Mouse (Mus musculus) cerebellum, postnatal 25 days (tissue): Measurements from ENCODE around the gene Abtb2.
A peak's percentile ranks its signal among the peaks of the same experiment; 100 is the strongest.

Experiments used
- DNase-seq, 2 experiments: peaks; one replicate each; pipeline ENCODE4 v3.0.0; 2021; ENCODE audit warnings: mixed read lengths in 2 of 2

Gene Abtb2

DNA sequence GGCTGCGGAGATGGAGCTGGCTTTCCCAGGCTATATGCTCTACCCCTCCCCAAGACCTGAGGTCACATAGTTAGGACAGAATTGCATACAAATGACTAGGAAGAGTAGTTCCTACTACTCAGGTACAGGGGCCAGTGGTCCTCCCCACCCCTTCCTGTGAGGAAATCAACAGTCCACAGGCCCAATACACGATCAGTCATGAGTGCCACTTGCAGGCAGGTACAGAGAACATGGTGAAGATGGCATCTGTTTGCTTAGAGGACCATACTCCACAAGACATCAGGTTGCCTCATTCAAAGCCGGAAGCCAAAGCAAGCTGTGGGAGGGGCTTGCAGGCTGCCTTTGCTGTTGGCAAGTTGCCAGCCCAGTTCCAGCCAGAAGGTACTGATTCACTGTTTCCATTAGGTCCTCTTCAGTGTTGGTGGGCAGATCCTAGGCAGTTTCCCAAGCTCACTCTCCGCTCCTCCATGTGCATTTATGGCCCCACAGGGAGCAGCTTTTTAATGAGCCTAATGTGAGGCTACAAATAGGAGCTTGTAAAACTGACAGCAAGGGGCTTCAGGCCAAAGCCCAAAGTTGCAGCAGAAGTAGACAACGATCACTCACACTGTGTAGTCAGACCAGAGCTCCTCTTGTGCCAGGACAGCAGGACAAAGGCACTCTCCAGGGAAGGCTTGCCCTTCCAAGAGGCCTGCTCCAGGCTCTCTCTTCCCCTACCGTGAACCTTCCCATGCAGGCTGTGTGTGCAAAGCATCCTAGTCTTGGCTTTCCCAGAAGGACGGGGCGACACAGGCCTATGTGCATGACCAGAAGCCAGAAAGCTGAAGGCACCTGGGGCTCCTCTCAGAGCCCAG, 102.1 kb downstream of the Abtb2 start:
- peak in 1 of 2 experiments; percentile 47 for DNase-seq

DNA sequence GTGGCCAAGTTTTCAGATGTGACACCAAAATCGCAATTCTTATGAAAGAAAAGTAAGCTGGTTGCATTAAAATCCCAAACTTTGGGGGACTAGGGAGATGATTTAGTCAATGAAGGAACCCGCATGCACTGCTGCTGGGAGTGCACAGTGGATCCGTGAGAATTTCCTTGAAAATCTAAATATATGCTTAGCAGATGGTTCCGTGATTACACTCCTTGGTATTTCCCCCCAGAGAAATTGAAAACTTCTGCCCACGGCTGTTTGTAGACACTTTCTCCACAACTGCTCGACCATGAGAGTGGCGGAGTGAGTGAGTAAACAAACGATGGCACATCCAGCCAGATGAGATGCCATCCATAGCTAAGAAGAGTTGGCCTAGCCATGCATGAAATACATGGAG, 102.8 kb downstream of the Abtb2 start:
- no peak for DNase-seq

DNA sequence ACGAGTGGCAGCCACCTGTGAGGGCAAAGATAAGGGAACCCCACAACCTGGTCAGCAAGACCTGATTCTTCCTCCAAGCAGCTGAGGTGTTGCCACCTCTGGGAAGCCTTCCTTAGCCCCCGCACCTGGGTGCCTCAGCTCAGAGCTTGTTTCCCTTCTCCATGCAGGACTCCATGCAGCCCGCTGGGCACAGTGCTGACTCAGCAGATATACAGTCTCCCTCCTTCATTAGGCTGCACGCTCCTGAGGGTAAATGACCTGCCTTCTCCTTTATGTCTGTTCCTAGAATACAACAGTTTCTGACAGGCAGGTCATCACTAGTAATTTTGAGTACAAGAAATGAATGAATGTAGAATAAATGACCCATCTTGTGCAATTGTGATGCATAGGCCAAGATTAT, 103.5 kb downstream of the Abtb2 start:
- DNase-seq: no peak

DNA sequence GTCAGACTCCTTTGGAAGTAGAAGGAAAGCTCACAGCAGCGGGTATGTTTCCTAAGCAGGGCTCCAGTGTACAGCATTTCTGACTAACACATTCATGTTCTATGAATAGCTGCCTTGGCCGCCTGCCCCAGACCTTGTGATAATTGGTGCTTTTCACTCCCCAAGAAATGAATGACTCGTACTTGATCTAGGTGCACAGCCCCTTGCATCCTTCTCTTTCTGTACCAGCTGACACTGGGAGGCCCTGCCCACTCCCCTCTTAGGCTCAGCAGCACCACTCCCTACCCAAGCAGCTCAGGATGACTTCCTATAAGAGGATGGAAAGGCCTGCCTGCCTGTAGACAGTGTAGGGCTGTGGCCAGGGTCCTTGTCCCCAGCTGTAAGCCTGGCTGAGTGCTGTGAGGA, 104.2 kb downstream of the Abtb2 start:
- peak; percentile 73 to 86 for DNase-seq

DNA sequence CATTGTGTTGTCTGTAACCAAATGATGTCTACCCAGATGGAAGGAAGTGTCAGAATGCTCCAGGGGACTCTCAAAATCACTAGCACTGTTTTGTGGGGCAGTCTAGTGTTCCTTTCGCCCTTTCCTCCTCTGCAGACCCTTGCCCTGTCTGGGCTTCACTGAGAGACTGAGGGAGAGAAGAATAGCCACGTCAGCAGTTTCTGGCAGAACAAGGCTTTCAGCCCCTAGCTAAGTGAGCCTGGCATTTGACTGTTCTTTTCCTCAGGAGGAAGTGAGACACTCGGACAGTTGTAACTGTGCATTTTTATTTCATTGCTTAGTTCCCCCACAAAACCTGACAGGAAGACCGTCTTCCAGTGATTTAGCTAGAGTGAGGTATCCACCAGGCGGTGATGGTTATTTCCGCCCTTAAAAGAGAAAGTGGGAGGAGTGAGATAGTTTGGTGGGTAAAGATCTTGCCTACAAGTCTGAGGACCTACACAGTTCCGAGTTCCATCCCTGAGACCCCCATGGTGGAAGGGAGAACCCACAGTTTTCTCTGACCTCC, 106.5 kb downstream of the Abtb2 start:
- DNase-seq: no peak

DNA sequence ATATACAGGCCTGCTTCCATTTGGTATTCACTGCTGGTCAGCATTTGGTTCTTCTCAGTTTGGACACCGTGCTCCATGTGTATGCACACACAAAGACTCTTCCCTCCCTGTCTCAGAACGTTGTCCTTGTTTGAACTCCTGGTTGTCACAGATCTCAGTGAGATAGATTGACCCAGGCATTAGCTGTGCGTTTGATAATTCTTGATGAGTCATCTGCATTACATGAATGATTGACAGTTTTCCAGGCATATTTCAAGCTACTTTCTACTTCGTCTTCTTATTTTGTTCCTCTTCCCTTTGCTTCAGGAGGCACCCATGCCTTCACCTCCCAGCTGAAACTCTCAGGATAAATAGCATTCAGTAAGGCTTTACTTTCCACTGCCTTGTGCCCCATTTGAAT, 107.5 kb downstream of the Abtb2 start:
- no peak for DNase-seq

DNA sequence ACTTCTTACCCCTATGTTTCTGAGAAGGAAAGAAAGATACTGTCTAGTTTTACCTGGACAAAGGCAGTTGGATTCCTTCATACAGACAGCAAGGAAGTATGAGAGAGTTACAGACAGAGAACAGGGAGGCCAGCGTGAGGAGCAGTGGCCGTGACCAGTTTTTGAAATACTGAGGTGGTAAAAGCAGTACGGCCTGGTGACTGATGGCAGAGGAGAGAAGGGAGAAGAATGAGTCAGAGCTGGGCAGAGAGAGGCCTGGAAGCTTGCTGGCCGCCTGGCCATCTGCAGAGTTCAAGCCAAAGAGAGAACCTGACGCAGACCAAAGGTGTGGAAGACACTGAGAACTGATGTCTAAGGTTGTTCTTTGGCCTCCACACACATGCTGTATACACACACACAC, 109.3 kb downstream of the Abtb2 start:
- DNase-seq: peak; percentile 43 to 62

DNA sequence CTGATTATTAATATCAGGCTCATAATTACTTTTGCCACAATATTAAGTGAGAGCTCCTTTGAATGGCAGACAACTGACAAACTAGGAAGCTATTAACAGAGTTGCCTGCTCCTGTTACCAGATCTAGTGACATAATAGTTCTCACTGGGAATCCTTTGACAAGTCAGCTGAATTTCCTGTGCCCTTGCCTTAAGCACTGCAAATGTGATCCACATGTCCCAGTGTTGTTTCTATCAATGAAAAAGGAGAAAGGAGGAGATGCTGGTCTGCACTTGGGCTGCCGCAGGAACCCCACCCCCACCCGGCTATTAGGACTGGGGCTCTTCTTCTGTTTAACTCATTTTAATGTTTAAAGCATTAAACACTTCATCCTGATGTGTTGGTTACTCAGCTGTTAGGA, 110.7 kb downstream of the Abtb2 start:
- no peak for DNase-seq

DNA sequence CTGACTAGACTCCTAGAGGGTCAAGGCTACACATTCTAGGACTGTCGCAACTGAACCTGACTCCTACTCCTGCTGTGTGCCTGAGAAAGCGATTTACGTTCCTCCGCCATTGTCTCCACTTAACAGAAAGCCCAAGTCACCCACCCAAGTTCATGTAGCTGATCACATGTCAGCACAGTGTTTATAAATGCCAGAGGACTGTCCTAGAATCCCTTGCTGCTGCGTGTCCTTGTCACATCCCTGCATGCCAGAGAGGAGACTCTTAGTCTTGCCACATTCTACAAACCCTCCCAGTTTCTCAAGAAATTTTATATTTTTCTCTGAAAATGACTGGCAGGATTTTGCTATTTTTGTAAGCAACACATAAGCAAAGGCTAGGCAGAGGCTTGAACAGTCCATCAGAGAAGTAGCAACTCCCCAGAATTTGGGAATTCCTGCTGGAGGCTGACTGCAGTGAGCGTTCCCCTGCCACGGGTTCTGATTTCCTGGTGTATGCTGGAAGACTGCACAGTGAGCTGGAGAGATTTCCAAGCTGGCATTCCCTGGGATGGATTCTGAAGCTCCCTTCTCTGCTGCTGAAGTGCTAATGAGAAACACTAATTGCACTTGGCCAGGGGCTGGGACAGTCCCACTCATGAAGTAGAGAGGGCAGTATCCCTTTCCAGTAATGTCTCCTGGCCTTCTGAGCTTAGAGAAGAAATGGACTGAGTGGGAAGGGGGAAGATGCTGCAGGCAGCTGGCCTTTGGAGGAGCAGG, 111.7 kb downstream of the Abtb2 start:
- DNase-seq: no peak

DNA sequence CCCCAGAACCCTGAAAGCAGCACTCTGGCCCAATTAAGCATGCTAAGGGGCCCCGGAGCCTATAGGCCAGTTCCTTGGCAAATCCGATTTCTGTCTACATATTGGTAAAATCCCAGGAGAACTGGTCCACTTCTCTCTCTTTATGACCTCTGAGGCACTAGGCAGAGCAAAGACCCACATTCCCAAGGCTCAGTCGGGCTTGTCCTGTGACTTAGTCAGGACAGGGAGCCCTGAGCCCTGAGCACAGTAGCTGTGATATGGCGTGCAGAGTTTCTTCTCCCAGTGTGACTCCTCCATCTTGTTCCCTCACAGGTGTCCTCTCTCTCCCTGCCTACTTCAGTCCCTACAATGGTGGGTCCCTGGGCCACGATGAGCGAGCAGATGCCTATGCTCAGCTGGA, 112.3 kb downstream of the Abtb2 start:
- no peak for DNase-seq

DNA sequence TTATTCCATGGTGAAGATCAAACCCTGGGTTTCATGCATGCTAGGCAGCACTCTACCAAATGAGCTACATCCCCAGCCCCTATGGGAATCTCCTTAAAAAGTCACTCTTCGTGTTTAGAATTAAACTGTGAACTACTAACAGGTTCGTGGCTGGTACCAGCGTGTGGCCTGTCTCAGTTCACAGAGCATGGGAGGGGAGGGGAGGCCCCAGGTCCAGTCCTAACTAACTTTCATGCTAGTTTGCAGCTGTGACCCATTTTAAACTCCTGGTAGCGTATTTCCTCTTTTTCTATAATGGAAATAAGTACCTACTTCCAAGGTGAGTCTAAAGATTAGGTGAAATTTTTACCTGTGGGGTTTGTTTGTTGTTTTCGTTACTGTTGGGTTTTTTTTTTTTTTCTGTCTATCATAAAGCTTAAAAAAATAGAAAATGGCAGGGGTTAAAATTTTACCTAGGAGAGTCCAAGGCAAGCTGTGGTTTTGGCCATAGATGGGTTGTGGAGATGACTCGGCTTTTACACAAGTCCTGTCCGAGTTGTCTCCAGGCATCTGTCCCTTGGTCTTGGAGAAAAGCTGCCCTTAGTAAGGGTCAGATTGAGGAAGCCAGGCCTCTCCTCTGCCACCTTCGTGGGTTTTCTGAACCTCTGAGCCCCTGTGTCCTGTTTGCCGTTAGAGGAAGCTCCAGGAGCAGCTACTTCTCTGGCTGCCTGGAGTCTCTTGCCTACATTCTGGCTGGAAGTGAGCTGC, 114.4 kb downstream of the Abtb2 start:
- no peak for DNase-seq

DNA sequence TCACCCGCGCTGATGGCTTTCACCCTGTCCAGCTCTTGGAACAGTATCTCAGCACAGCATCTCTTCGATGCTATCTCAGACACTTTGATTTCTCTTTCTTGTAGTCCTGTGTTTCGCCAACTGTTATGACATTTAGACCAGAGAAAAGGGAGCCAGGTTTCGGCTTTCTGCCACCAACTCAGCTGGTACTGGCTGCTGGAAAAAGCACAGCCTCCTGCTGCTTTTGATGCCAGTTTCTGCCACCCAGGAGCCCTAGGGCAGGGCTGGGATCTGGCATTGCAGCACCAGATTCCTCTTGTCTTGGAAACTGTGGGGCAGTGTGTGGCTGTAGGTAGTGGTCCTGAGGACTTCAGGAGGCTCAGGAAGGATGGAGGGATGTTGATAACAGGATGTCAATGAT, 115.0 kb downstream of the Abtb2 start:
- peak; percentile 36 to 54 for DNase-seq

DNA sequence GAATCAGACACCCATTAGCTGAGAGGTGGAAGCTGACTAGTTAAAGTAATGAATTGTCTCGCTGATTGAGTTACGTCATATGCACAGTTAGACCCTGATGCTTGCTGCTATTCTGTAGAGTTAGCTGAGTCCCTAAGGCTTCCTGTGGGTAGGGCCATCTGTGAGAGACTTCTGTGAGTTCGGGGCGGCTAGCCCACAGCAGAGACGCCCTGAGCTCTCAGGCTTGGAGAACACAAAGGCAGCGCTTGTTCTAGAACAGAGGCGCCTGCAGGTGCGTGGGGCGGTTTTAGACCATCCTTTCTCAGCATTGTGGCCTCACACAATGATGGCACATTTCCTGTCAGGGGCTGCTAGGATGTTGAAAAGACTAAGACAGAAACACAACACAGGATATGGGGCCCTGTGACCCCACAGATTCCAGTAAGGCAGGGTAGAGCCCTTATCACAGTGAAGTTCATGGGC, 116.2 kb downstream of the Abtb2 start:
- no peak for DNase-seq

DNA sequence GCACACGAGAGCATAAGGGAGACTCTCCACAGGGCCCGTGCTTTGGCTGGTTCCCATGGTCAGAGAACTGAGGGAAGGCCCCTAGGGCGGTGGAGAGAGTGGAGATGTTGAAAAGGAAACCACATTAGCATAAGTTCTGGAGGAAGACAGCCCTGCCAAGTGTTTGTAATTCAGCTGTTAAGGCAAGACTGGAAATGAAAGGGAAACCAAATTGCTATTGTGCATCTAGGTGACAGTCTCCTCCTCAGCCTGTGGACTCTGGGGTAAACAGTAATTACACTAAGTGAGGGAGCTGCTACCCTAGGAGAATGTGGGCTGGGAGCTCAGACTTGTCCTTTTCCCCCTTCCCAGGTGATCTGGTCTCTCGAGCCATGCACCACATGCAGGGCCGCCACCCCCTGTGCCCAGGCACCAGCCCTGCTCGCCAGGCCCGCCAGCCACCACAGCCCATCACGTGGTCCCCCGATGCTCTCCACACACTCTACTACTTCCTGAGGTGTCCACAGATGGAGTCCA, 116.9 kb downstream of the Abtb2 start:
- no peak for DNase-seq

DNA sequence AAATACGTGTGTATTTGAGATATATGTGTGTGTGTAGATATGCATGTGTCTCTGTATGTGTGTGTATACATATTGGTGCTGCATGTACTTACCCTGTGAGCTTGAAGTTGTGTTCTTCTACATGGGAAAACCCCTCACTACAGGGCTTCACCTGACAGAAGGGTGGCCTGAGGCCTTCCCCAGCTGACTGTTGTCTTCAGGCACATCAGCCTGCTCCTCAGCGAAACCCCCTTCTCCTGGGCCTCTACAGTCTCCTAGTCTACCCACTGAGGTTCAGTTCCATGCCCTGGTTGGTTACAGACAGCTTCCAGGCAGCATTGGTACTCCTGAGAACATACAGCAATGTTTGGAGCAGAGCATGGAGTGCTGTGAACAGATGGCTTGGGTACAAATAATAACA, 118.3 kb downstream of the Abtb2 start:
- DNase-seq: no peak

DNA sequence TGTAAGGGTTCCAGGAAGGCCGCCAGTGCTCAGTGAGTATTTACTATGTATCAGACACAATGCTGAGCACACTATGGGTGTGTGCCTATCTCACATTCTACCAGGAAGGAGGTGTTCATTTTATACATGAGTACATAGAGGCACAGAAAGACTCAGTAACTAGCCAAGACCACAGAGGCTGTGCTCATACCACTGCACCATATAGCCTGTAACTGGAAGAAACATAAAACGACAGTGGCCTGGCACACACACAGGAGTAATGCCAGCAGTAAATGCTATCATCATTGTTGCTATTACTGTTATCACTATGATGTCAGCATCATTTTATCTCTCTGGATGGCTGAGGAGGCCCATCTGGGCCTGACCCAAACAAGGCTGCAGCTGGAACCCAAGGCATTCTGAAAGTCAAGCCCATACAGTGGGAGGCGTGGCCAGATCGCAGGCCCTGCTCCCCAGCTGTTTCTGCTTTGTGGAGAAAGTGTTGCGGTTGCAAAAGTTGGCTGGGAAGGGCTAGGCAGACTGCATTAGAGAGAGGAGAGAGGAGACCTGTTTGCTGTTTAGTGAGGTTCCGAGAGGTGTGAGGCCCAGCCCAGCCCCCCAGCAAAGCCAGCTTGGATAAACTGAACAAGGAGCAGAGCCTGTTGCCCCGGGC, 118.9 kb downstream of the Abtb2 start:
- no peak for DNase-seq

DNA sequence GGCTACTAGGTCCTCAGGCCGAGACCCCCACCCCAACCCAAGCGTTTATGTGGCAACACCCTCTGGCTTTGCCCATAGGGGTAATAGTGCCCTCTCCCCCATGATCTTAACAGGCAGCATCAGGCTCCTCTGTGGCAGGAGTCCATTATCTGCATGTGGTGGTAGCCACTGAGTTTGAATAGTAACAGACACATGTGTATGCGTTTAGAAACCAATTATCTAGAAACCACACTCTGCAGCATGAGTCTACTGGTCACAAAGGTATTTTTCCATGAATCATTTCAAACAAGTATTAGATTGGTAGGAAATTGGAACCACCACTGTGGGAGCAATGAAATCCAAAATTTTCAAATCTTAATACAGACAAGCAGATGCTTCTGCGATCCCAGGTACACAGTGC, 119.5 kb downstream of the Abtb2 start:
- DNase-seq: no peak

DNA sequence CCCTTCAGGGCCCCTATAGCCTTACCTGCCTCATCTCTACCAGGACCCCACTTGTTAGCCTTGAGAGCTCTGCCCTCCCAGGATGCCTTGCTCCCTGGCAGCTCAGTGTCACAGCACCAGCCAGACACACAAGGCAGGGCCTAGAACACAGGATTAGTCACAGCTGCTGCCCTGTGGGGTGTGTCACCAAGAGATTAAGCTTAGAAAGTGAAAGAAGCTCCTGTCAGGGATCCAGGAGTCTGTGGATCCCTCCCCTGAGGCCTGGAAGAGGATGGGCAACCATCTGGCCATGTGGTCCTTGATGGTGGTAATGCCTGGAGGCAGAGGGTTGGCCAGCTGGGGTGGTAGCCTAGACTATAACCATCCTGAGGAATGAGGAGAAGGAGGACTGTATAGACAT, 121.0 kb downstream of the Abtb2 start:
- no peak for DNase-seq

DNA sequence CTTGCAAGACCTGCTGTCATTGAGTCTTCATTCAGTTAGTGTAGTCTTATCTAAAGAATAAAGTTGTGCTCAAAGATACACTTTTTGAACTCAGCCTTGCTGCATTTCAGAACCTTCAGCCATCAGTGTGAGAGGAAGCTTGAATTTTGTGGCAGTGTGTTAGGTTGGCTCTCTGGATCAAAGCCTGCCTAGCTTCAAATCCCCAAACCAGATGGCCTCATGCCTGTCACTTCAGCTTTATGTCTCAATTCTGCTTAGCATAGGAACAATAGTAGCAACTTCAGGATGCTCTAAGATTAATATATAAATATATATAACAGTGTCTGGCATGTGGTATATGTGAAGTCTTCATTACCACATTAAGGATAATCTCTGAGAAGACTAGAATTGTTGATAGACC, 121.8 kb downstream of the Abtb2 start:
- DNase-seq: no peak

DNA sequence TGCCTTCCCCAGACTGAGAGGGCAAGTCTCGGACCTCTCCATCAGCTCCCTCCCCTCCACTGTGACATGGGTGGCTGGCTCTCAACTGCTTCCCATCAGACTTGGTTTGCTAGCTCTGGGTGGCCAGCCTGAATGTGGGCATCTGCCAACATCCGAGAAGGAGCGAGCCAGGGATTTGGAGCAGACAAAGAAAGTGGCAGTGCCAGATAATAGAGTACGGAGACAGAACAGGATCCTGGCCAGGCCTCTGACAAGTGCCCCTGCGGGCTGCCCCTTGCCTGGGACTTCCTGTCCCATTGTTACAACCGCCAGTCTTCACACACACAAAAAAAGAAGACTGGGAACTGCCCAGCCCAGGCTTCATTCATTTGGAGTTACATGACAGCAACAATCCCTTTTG, 124.3 kb downstream of the Abtb2 start:
- peak; percentile 54 to 64 for DNase-seq

DNA sequence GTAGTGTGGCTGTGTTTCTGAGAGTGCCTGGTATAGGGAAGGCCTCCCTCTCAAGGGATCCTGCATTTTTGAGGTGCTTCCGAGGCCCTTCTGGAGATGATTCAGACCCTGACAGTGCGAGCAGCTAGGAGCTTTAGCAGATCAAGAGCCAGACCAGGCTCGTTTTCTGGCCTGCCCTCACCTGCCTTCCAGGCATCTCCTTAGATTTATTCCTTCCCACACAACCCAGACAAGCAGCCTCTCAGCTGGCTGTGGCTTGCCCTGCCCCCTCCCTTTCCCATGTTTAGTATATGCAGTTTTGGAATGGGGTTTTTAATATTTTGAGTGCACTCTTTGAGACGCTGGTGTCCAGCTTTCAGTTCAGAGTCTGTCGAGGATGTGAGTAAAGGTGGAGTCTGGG, 124.7 kb downstream of the Abtb2 start:
- DNase-seq: no peak

DNA sequence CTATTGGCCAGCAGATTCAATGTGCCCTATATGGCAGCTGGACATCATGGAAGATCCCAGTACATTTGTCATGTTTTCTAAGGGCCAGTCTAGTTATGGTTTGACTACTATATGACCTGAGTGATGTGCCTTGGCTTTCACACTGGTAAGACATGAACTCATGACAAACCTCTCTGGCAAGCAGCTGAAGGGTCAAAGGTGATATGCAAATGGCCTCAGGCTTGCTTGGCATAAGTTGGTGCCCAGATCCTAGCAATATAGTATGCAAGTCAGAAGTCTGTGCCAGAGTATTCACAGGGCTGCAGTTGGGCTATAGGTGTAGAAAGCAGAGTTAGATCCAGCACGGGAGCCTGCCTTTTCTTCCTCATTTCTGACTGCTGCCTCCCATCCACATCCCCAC, 125.2 kb downstream of the Abtb2 start:
- DNase-seq: no peak
